Mouse (Mus musculus): ENCODE data around the gene Lgi4. TPM values are rescaled to one million over a fixed set of nuclear protein-coding genes. Genes with fewer than 3 reads are reported as not detected.

Gene Lgi4
- polyA plus RNA-seq, 2 experiments, result 0.16 TPM; not detected in 1

- no peak overlapping the region for H3K4me3 ChIP-seq (ENCODE audit: insufficient read depth in 1 of 2, low read depth in 2 of 2, low read length in 2 of 2)
- no peak overlapping the region for H3K9ac ChIP-seq (replicated peaks)
- H3K9me3 ChIP-seq (ENCODE audit: control insufficient read depth, low read length), result no peaks in the 10 kb centered on the region
- WGBS (ENCODE audit: insufficient replicate concordance), result 48% methylated on average over 7 of the region's 7 CpGs
- H3K36me3 ChIP-seq (replicated peaks; ENCODE audit: control insufficient read depth, insufficient read depth, low read depth), result no peaks in the 10 kb centered on the region
- no peak overlapping the region for H3K27ac ChIP-seq
- peaks cover 0 to 17% of the 10 kb centered on the region in 2 experiments; a peak in 2 of 4 replicates for H3K4me1 ChIP-seq (replicated peaks; ENCODE audit: control insufficient read depth in 2 of 2, insufficient read depth in 2 of 2, low read length in 1 of 2)
- ATAC-seq (ENCODE audit: insufficient read depth) (no peak), DNase-seq (ENCODE audit: low read depth in 3 of 3, low spot score in 3 of 3) (peak in 1 of 3 experiments; percentile 32)
- no peak overlapping the region for H3K4me2 ChIP-seq (ENCODE audit: low read depth)
- no peaks in the 10 kb centered on the region for H3K27me3 ChIP-seq (ENCODE audit: control insufficient read depth, insufficient read depth, low read length)
- TF ChIP-seq CTCF (IDR thresholded peaks at IDR 0.05; ENCODE audit: low read depth) (no peak), EP300 (IDR thresholded peaks at IDR 0.05; ENCODE audit: low read depth) (no peak)
Observed at GRCm38 (mm10) chr7:31031731-31032130, 27.4 kb upstream of the Lgi4 start.

GRCm38 (mm10) chr7:31033409-31034165, 25.6 kb upstream of the Lgi4 start:
- H3K4me3 ChIP-seq (ENCODE audit: insufficient read depth in 1 of 2, low read depth in 2 of 2, low read length in 2 of 2), result no peak overlapping the region
- no peak for TF ChIP-seq CTCF (IDR thresholded peaks at IDR 0.05; ENCODE audit: low read depth)
- peaks cover 0 to 17% of the 10 kb centered on the region in 2 experiments; a peak in 2 of 4 replicates for H3K4me1 ChIP-seq (replicated peaks; ENCODE audit: control insufficient read depth in 2 of 2, insufficient read depth in 2 of 2, low read length in 1 of 2)
- no peaks in the 10 kb centered on the region for H3K9me3 ChIP-seq (ENCODE audit: control insufficient read depth, low read length)
- no peak overlapping the region for H3K9ac ChIP-seq (replicated peaks)
- DNase-seq (ENCODE audit: low read depth in 3 of 3, low spot score in 3 of 3), result no peak
- no peaks in the 10 kb centered on the region for H3K36me3 ChIP-seq (replicated peaks; ENCODE audit: control insufficient read depth, insufficient read depth, low read depth)
- WGBS (ENCODE audit: insufficient replicate concordance), result 27% methylated on average over 9 of the region's 9 CpGs
- no peak overlapping the region for H3K4me2 ChIP-seq (ENCODE audit: low read depth)
- ATAC-seq (ENCODE audit: insufficient read depth), result no peak
- H3K27me3 ChIP-seq (ENCODE audit: control insufficient read depth, insufficient read depth, low read length), result no peaks in the 10 kb centered on the region
- no peak overlapping the region for H3K27ac ChIP-seq

- no peak for DNase-seq (ENCODE audit: low read depth in 3 of 3, low spot score in 3 of 3)
- TF ChIP-seq EP300 (IDR thresholded peaks at IDR 0.05; ENCODE audit: low read depth) (no peak), CTCF (IDR thresholded peaks at IDR 0.05; ENCODE audit: low read depth) (peak; percentile 72)
- Histone ChIP-seq H3K9ac (replicated peaks) (no peak overlapping the region), H3K4me3 (ENCODE audit: insufficient read depth in 1 of 2, low read depth in 2 of 2, low read length in 2 of 2) (no peak overlapping the region), H3K27ac (no peak overlapping the region), H3K9me3 (ENCODE audit: control insufficient read depth, low read length) (no peaks in the 10 kb centered on the region), H3K4me2 (ENCODE audit: low read depth) (no peak overlapping the region), H3K36me3 (replicated peaks; ENCODE audit: control insufficient read depth, insufficient read depth, low read depth) (no peaks in the 10 kb centered on the region), H3K27me3 (ENCODE audit: control insufficient read depth, insufficient read depth, low read length) (no peaks in the 10 kb centered on the region), H3K4me1 (replicated peaks; ENCODE audit: control insufficient read depth in 2 of 2, insufficient read depth in 2 of 2, low read length in 1 of 2) (peaks cover 0 to 17% of the 10 kb centered on the region in 2 experiments; a peak in 2 of 4 replicates)
- no peak for ATAC-seq (ENCODE audit: insufficient read depth)
- WGBS (ENCODE audit: insufficient replicate concordance), result 42% methylated on average over 11 of the region's 11 CpGs
Observed at GRCm38 (mm10) chr7:31034789-31035188, 24.4 kb upstream of the Lgi4 start.

GRCm38 (mm10) chr7:31035291-31035690, 23.9 kb upstream of the Lgi4 start:
- Histone ChIP-seq H3K27me3 (ENCODE audit: control insufficient read depth, insufficient read depth, low read length) (no peaks in the 10 kb centered on the region), H3K27ac (no peak overlapping the region), H3K4me3 (ENCODE audit: insufficient read depth in 1 of 2, low read depth in 2 of 2, low read length in 2 of 2) (no peak overlapping the region), H3K9me3 (ENCODE audit: control insufficient read depth, low read length) (no peaks in the 10 kb centered on the region), H3K4me1 (replicated peaks; ENCODE audit: control insufficient read depth in 2 of 2, insufficient read depth in 2 of 2, low read length in 1 of 2) (peaks cover 0 to 17% of the 10 kb centered on the region in 2 experiments; a peak in 2 of 4 replicates), H3K36me3 (replicated peaks; ENCODE audit: control insufficient read depth, insufficient read depth, low read depth) (no peaks in the 10 kb centered on the region), H3K4me2 (ENCODE audit: low read depth) (no peak overlapping the region), H3K9ac (replicated peaks) (no peak overlapping the region)
- WGBS (ENCODE audit: insufficient replicate concordance), result 63% methylated on average over 11 of the region's 11 CpGs
- DNase-seq (ENCODE audit: low read depth in 3 of 3, low spot score in 3 of 3), result no peak
- ATAC-seq (ENCODE audit: insufficient read depth), result no peak
- no peak for TF ChIP-seq EP300 (IDR thresholded peaks at IDR 0.05; ENCODE audit: low read depth)
- TF ChIP-seq CTCF (IDR thresholded peaks at IDR 0.05; ENCODE audit: low read depth), result no peak

- TF ChIP-seq EP300 (IDR thresholded peaks at IDR 0.05; ENCODE audit: low read depth) (no peak), CTCF (IDR thresholded peaks at IDR 0.05; ENCODE audit: low read depth) (no peak)
- no peaks in the 10 kb centered on the region; the same call in 1 of the 2 replicates for H3K27me3 ChIP-seq (ENCODE audit: control insufficient read depth, insufficient read depth, low read length)
- H3K27ac ChIP-seq, result no peak overlapping the region
- DNase-seq (ENCODE audit: low read depth in 3 of 3, low spot score in 3 of 3), result no peak
- no peaks in the 10 kb centered on the region for H3K9me3 ChIP-seq (ENCODE audit: control insufficient read depth, low read length)
- peaks cover 0 to 17% of the 10 kb centered on the region in 2 experiments; a peak in 2 of 4 replicates for H3K4me1 ChIP-seq (replicated peaks; ENCODE audit: control insufficient read depth in 2 of 2, insufficient read depth in 2 of 2, low read length in 1 of 2)
- no peaks in the 10 kb centered on the region for H3K36me3 ChIP-seq (replicated peaks; ENCODE audit: control insufficient read depth, insufficient read depth, low read depth)
- H3K9ac ChIP-seq (replicated peaks), result no peak overlapping the region
- no peak overlapping the region for H3K4me2 ChIP-seq (ENCODE audit: low read depth)
- WGBS (ENCODE audit: insufficient replicate concordance), result 47% methylated on average over 7 of the region's 7 CpGs
- no peak overlapping the region for H3K4me3 ChIP-seq (ENCODE audit: insufficient read depth in 1 of 2, low read depth in 2 of 2, low read length in 2 of 2)
- ATAC-seq (ENCODE audit: insufficient read depth), result no peak
Observed at GRCm38 (mm10) chr7:31036917-31037316, 22.2 kb upstream of the Lgi4 start.
